Mouse (Mus musculus) embryonic fibroblast, embryonic 13.5 days (primary cell): ENCODE results near the gene Gipc1.

Experiments used
- CTCF ChIP-seq: IDR thresholded peaks from 2 replicates; pipeline ENCODE4 v1.5.1; 2011; ENCODE audit warnings: mild to moderate bottlenecking, control low read depth, low read length, moderate library complexity, borderline replicate concordance; ENCODE audit not compliant: insufficient read depth
- POLR2A ChIP-seq: IDR thresholded peaks from 2 replicates; pipeline ENCODE4 v1.6.1; 2011; ENCODE audit warnings: low read depth, mild to moderate bottlenecking, control low read depth, low read length, moderate library complexity

DNA sequence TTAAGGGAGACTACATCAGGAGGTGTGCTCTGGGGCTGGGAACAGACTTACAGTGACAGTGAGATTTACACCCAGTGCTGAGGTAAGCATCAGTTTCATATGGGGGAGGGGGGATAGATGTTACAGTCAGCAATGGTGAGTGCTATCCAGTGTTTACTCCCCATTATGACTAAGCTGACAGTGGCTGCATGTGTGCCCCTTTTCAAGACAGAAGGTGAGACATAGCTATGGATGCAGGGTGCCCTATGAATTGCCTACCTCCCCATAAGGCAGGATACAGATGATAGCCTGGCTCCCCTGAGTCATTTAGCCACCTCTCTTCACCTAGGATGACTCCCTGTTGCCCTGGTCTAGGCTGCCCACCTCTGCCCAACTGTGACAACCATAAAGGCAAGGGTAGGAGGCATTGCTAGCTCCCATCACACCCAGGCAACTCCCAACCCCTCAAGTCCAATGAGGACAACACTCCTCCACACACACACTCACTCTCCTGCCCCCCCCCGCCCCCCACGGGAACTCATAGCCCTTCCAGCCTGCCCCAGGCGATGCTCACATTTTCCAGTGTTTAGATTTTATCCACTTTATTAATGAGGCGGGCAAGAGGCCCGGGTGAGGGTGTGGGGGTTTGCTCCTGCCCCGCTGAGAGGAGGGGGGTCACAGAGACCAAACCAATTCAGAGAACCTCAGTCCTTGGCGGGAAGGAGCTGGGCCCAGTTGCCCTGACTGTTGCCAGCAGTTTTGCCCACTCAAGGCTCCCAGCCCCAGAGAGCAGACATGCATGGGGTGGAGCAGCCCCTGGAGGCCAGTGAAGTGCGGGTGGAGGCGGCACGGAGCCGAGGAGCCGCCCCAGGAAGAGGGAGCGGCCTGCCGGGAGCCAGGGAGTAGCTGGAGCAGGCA is 13.7 kb downstream of the Gipc1 start, which contains the start of gene Ptger1:
- no peak for TF ChIP-seq CTCF
- no peak for TF ChIP-seq POLR2A
